In the genomic region with DNA sequence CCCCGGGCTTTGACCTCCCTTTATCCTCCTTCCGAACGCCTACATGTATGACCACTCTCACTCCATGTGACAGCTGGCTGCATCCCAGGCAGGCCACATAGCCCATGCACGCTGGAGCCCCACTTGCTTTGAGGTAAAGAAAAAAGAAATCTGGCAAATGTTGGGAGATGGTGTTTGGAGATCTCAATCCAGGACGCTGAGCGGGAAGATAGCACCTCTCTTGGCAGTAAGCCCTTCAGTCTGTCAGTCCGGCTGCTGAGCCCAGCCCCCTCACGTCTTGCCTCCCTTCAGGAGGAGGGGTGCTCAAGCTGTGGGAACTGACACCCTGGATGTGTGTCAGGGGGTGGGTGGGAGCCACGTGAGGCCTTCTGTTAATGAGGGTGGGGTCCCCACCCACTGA, we compare ENCODE assay signal across 28 mouse cellular contexts. TPM values are rescaled to one million over a fixed set of nuclear protein-coding genes. Genes with fewer than 3 reads are reported as not detected.
DNase-seq lines count a peak whose midpoint lies in the region; ATAC-seq and TF ChIP-seq lines count a peak whose summit lies in the region.
"Had no signal": no experiment of that assay in that cellular context is flagged by ENCODE, and none has a peak within 500 bp of the region (broad histone marks: within the 10 kb centered on the region; RNA-seq: fewer than 3 reads in every experiment).

No protein-coding gene starts in this region.

- no peak for ATAC-seq in liver, postnatal 0 days
- ATAC-seq: CD4-positive, CD25-positive, alpha-beta regulatory T cell, adult 4 months had no signal

- no peak overlapping the region for H3K27ac ChIP-seq in liver, postnatal 0 days (ENCODE audit: low read depth)
- H3K27ac ChIP-seq: embryonic facial prominence, embryonic 12.5 days; hindbrain, embryonic 12.5 days; neural tube, embryonic 12.5 days had no signal

- DNase-seq in cerebellum, postnatal 10 days, result peak; percentile 42 to 49
- no peak for DNase-seq in cerebellum, postnatal 4 days (ENCODE audit: low spot score in 2 of 2)
- DNase-seq in left cerebral cortex, adult 11 months (ENCODE audit: low spot score), result peak; percentile 39
- no peak for DNase-seq in left cerebral cortex, postnatal 4 days
- DNase-seq in frontal cortex, adult 2 months (ENCODE audit: extremely low spot score in 1 of 2, low spot score in 1 of 2), result peak; percentile 39 to 76
- DNase-seq in right cerebral cortex, postnatal 36 days (ENCODE audit: low spot score in 2 of 2), result peak; percentile 50 to 55
- no peak for DNase-seq in liver, postnatal 0 days
- no peak for DNase-seq in layer of hippocampus, adult 11-12 months (ENCODE audit: low spot score)
- DNase-seq: kidney, adult 9 months; kidney, postnatal 36 days; lung, postnatal 36 days; spleen, adult 18-20 months; thymus, adult 2 months had no signal

- TF ChIP-seq CTCF in liver, postnatal 0 days (IDR thresholded peaks at IDR 0.05; ENCODE audit: low read depth), result no peak

- H3K9ac ChIP-seq in liver, postnatal 0 days (replicated peaks), result no peak overlapping the region
- H3K9ac ChIP-seq: embryonic facial prominence, embryonic 12.5 days; hindbrain, embryonic 12.5 days; neural tube, embryonic 12.5 days had no signal

- H3K27me3 ChIP-seq in liver, postnatal 0 days (ENCODE audit: insufficient read depth, low read length), result no peaks in the 10 kb centered on the region
- H3K27me3 ChIP-seq: embryonic facial prominence, embryonic 12.5 days; hindbrain, embryonic 12.5 days; neural tube, embryonic 12.5 days had no signal

- no peak for TF ChIP-seq EP300 in liver, postnatal 0 days (IDR thresholded peaks at IDR 0.05; ENCODE audit: low read depth)

- H3K9me3 ChIP-seq in liver, postnatal 0 days (ENCODE audit: low read length), result no peaks in the 10 kb centered on the region
- H3K9me3 ChIP-seq: embryonic facial prominence, embryonic 12.5 days; hindbrain, embryonic 12.5 days; neural tube, embryonic 12.5 days had no signal

- intact Hi-C loops in left cerebral cortex, postnatal 4 days (cut with DNase I), result no loop called here

- no peak overlapping the region for H3K4me3 ChIP-seq in liver, postnatal 0 days (ENCODE audit: low read depth, low read length)
- H3K4me3 ChIP-seq: embryonic facial prominence, embryonic 12.5 days; hindbrain, embryonic 12.5 days; neural tube, embryonic 12.5 days had no signal

- WGBS in liver, postnatal 0 days (ENCODE audit: insufficient replicate concordance), result 56% methylated on average over 9 of the region's 9 CpGs

- H3K36me3 ChIP-seq in liver, postnatal 0 days (replicated peaks; ENCODE audit: insufficient read depth, low read length), result no peaks in the 10 kb centered on the region
- H3K36me3 ChIP-seq: embryonic facial prominence, embryonic 12.5 days; G1E; hindbrain, embryonic 12.5 days; neural tube, embryonic 12.5 days had no signal

- H3K4me2 ChIP-seq in liver, postnatal 0 days (ENCODE audit: low read depth, low read length), result no peak overlapping the region
- H3K4me2 ChIP-seq: embryonic facial prominence, embryonic 12.5 days; hindbrain, embryonic 12.5 days; neural tube, embryonic 12.5 days had no signal

- H3K4me1 ChIP-seq in liver, postnatal 0 days (ENCODE audit: insufficient read depth), result no peaks in the 10 kb centered on the region

RNA-seq across cellular contexts. Expression of gene Gm26897, which starts 13.0 kb away (rescaled TPM):
- not detected for total RNA-seq in left cerebral cortex, postnatal 4 days (2021)
- not detected in 2 replicates for polyA plus RNA-seq in frontal cortex, adult 2 months (2012; rRNA removed)
- not detected in 2 replicates for polyA plus RNA-seq in liver, postnatal 0 days (2015; fragmentation: Nextera tagmentation; extraction: Ambion mirVana)
- total RNA-seq: common myeloid progenitor, adult 5-6 weeks; G1E; gastrocnemius, adult 8-10 months; heart, adult 8-10 months; layer of hippocampus, postnatal 25 days; monocyte, adult 5-6 weeks had no signal
- polyA plus RNA-seq: CD4-positive, CD25-positive, alpha-beta regulatory T cell, adult 4 months; embryonic facial prominence, embryonic 12.5 days; G1E; heart, postnatal 0 days; hindbrain, embryonic 12.5 days; intestine, embryonic 14.5 days; limb, embryonic 14.5 days; liver, embryonic 16.5 days; neural tube, embryonic 12.5 days; stomach, embryonic 14.5 days; thymus, adult 2 months had no signal

Comparison
In these comparisons a context has a peak if more than half of its experiments do, and no peak if none do; other contexts are left out.
1. DNase-seq: peak in cerebellum, postnatal 10 days (2 of 2), left cerebral cortex, adult 11 months (single experiment), frontal cortex, adult 2 months (2 of 2) and right cerebral cortex, postnatal 36 days (2 of 2); none in cerebellum, postnatal 4 days (0 of 2), left cerebral cortex, postnatal 4 days (single experiment), liver, postnatal 0 days (single experiment) and layer of hippocampus, adult 11-12 months (single experiment).